Mouse (Mus musculus) CD4-positive naive resting alpha-beta T cell, adult 76 days (primary cell): Measurements from ENCODE around the gene C1qc. TPM values are rescaled to one million over a fixed set of nuclear protein-coding genes. Genes with fewer than 3 reads are reported as not detected.

Experiments used
- total RNA-seq: library from RNA; stranded (reverse); gene quantifications from one replicate; pipeline ENCODE4 v1.2.4, GENCODE M21; 2023

The C1qc gene
- 13.5 TPM for total RNA-seq

DNA sequence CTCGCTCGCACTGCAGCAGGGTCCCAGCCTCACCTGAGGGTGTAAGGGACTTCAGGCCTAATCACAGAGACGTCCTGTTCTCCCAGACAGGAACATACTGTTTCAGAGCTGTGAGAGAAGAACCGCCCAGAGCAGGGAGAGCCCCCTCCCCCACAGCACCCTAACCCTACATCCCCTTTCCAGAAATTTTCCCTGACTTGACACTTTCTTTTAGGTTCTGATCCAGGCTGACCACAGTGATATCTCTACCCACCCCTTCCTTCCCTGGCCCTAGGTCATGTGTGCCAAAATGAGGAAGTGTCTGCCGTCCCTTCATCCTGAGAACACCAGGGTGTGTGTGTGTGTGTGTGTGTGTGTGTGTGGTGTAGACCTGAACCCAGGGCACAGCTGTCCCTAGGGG lies at the start of gene C1qc:
TSS of gene C1qc (minus strand) at position 255 of the 400 bp plus-strand sequence.

DNA sequence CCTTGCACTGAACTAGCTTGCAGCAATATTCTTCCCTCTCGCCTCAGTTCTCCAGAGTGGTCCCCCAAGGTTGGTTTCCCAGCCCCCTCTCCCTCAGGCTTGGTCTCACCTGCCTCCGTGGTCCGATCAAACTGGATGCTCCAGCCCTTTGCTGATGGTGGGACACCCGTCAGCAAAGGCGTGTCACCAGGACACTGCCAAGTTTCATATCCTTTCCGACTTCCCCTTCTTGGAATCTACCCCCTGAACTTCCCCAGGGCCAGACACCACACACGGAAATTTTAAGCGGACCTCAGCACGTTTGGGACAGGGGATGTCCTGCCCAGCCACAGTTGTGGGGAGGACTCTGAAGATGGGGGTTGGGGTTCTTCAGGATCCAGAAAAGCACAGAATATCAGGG lies 5.8 kb upstream of the C1qc start, which contains the start of gene C1qa:
TSS of gene C1qa (minus strand) at position 167 of the 400 bp plus-strand sequence.

DNA sequence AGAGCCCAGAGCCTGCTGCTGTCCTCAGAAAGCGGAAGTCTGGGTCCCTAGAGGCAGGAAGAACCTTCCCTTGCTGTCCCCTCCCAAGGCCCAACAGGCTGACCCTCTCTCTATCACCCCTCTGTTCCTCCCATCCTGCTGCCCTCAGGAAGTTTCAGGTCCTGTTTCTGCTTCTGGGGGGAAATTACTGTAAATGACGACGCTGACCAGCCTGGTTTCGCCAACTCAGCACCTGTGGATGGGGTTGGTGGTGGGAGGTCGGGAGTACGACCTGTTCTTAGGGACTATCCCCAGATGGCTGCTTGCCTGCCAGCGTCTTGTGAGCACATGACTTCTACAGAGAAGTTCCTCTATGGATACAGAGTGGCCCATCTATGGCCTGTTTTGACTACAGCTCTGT lies 6.8 kb downstream of the C1qc start, which contains the start of gene C1qb:
TSS of gene C1qb (minus strand) at position 87 of the 400 bp plus-strand sequence.

Other genes with a start within 250 kb of the C1qc start
- gene Ephb2, start 57.1 kb downstream of the C1qc start, total RNA-seq: 0.18 TPM
- gene C1qb, start 6.9 kb downstream of the C1qc start, total RNA-seq: 9.1 TPM
- 11.3 TPM for gene C1qa, start 5.7 kb upstream of the C1qc start, total RNA-seq
- gene Epha8, start 63.8 kb upstream of the C1qc start, total RNA-seq: not detected
- 25.4 TPM for gene Zbtb40, start 155.7 kb upstream of the C1qc start, total RNA-seq